Mouse (Mus musculus) hindbrain, postnatal 0 days (tissue): ENCODE measurements around the gene Ssr3. TPM values are rescaled to one million over a fixed set of nuclear protein-coding genes. Genes with fewer than 3 reads are reported as not detected.

Source experiments
- ATAC-seq: fragments of 200-750 bp; cut with Nextera tagmentation; 2 replicates; pipeline ENCODE4 v1.8.0; 2017; ENCODE audit warnings: mild to moderate bottlenecking, moderate TSS enrichment, moderate library complexity
- DNase-seq: peaks from one replicate; pipeline ENCODE4 v3.0.0-alpha.2; 2015; ENCODE audit warnings: low spot score
- H3K27ac ChIP-seq: fragments of 300-500 bp; sonication (generic); 2 replicates; pipeline ENCODE4 v1.5.1; 2014; ENCODE audit warnings: mild to moderate bottlenecking
- H3K27me3 ChIP-seq: fragments of 300-500 bp; sonication (generic); 2 replicates; pipeline ENCODE4 v1.6.1; 2014; ENCODE audit warnings: low read length, mixed read lengths; ENCODE audit not compliant: insufficient read depth
- H3K36me3 ChIP-seq: fragments of 300-500 bp; sonication (generic); 2 replicates; pipeline ENCODE4 v1.6.1; 2014; ENCODE audit warnings: low read length, mixed read lengths; ENCODE audit not compliant: insufficient read depth
- H3K4me1 ChIP-seq: fragments of 300-500 bp; sonication (generic); 2 replicates; pipeline ENCODE4 v1.6.1; 2014; ENCODE audit warnings: antibody characterized with exemption, low read length, mixed read lengths; ENCODE audit not compliant: insufficient read depth
- H3K4me2 ChIP-seq: fragments of 300-500 bp; sonication (generic); 2 replicates; pipeline ENCODE4 v1.6.1; 2014; ENCODE audit warnings: low read depth, mild to moderate bottlenecking, low read length, moderate library complexity, mixed read lengths
- H3K4me3 ChIP-seq: fragments of 300-500 bp; sonication (generic); 2 replicates; pipeline ENCODE4 v1.5.1; 2014; ENCODE audit warnings: low read length
- H3K9ac ChIP-seq: fragments of 300-500 bp; sonication (generic); replicated peaks from 2 replicates; pipeline ENCODE4 v1.6.1; 2014; ENCODE audit warnings: mild to moderate bottlenecking, low read length, moderate library complexity, mixed read lengths
- H3K9me3 ChIP-seq: fragments of 300-500 bp; sonication (generic); 2 replicates; pipeline ENCODE4 v1.6.1; 2016; ENCODE audit warnings: low read length, mixed read lengths
- CTCF ChIP-seq: IDR thresholded peaks from 2 replicates; pipeline ENCODE4 v1.5.1; 2016; ENCODE audit warnings: antibody characterized with exemption, control low read depth, low read depth
- WGBS: fragments of 180-500 bp; shearing (Covaris S2); extraction: QIAGEN DNeasy Blood & Tissue Kit; methylation state at CpG from one replicate; pipeline ENCODE4 v1.1.7; 2014; 5-methylcytosine and 5-hydroxymethylcytosine counted together
- polyA plus RNA-seq: library from polyadenylated mRNA; unstranded; fragments of >200 nt; fragmentation: Nextera tagmentation; extraction: Ambion mirVana; gene quantifications from 2 replicates; pipeline ENCODE4 v1.2.1, GENCODE M21; 2015
- total RNA-seq: library from RNA; depleted of rRNA; stranded (reverse); fragments of >200 nt; gene quantifications from 2 replicates; pipeline ENCODE4 v1.2.3, GENCODE M21; 2014

The Ssr3 gene
- total and polyA plus RNA-seq, 2 experiments from 2014 or later: 136 to 154 TPM

DNA sequence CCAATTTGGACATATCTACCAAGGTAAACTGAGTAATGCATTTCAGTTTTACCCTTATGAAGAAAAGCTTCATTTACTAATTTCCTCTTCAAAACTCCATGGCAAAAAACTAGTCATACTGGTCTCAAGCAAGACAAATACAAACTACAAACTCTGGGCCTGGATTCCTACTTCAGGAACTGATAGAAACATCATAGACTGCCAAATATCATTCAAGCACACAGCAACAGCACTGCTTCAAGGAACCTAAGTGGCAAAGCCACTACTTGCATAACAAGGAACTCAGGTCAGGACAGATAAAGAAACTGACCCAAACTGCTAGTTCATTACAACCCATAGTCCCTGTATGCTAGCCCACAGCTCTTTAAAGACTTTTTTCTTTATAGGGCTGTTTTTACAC, 13.7 kb downstream of the Ssr3 start:
- H3K36me3 ChIP-seq: peaks cover 33% of the 10 kb centered on the region; the same call in 1 of the 2 replicates
- DNase-seq: no peak
- H3K9me3 ChIP-seq: no peaks in the 10 kb centered on the region
- no peak for ATAC-seq
- H3K9ac ChIP-seq: no peak overlapping the region
- TF ChIP-seq CTCF: no peak
- H3K27ac ChIP-seq: no peak overlapping the region
- no peak overlapping the region for H3K4me2 ChIP-seq
- no peaks in the 10 kb centered on the region for H3K27me3 ChIP-seq
- no peak overlapping the region for H3K4me3 ChIP-seq
- H3K4me1 ChIP-seq: no peaks in the 10 kb centered on the region

DNA sequence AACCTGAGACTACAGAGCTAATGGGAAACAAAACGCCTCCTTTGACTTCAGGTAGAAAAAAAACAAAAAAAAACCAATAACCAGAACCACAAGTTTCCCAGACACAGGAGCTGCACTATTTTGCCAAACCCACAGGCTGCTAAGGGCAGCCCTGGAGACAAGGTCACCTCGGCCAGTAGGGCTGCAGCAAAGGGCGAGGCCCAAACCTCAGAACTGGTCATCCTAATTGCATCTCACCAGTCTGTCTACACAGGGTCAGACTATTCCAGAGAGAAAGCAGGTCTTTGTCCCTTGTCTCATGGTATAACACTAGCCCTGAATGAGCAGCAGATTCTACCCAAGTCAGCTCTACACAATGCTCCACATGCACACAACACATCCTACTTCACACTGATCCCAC, 17.7 kb downstream of the Ssr3 start:
- Histone ChIP-seq H3K36me3 (peaks cover 29% of the 10 kb centered on the region; the same call in 1 of the 2 replicates), H3K27me3 (no peaks in the 10 kb centered on the region), H3K4me3 (no peak overlapping the region), H3K27ac (no peak overlapping the region), H3K9ac (no peak overlapping the region), H3K4me1 (no peaks in the 10 kb centered on the region), H3K9me3 (no peaks in the 10 kb centered on the region), H3K4me2 (no peak overlapping the region)
- TF ChIP-seq CTCF: no peak
- DNase-seq (no peak), ATAC-seq (no peak)
- WGBS: 84% methylated on average over 3 of the region's 3 CpGs

DNA sequence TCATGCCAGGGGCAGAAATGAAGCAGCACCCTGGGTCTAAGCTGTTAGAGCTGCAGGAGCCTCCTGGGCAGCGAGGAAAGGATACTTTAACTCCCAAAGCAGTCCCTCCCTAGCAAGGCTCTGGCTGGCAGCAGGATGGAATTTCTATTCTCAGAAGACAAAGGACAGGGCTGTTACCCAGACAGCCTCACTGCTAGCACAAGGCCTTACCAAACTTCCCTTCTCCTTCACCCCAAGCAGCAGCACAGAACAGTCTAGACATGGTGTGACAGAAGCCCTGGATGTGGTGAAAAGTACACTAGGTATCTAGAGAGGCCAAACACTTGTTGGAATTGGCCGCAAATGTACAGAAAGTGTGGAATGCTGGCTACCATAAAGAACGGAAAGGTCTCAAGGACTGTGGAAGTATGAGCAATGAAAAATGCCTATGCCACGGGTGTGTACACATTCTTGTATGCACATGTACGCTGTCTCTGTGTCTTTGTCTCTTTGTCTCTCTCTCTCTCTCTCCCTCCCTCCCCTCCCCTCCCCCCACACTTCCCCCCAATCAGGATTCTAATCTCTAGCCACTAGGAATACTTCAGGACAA, 18.7 kb downstream of the Ssr3 start:
- no peak for DNase-seq
- Histone ChIP-seq H3K4me2 (no peak overlapping the region), H3K27ac (no peak overlapping the region), H3K9me3 (no peaks in the 10 kb centered on the region), H3K4me3 (no peak overlapping the region), H3K9ac (no peak overlapping the region), H3K27me3 (no peaks in the 10 kb centered on the region), H3K36me3 (peaks cover 22% of the 10 kb centered on the region; the same call in 1 of the 2 replicates), H3K4me1 (no peaks in the 10 kb centered on the region)
- TF ChIP-seq CTCF: no peak
- 70% methylated on average over 5 of the region's 5 CpGs for WGBS
- no peak for ATAC-seq

DNA sequence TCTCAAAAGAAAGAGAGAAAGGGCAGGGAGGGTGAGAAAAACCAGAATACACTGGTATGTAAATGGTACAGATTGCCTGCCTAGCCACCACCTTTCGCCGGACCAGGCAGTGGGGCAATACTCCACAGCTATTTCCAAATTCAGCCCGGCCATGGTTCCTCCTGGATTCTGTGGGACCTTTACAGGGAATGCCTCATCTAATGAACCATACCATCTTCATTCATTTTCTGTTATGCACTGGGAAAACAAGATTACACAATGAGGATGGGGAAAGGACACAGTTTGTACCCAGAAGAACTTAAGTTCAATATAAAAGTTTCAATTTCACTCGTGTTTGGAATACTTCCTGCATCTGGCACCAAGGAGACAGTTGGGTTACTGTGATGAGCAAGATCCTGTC, 19.9 kb downstream of the Ssr3 start:
- Histone ChIP-seq H3K36me3 (peaks cover 17% of the 10 kb centered on the region; the same call in 1 of the 2 replicates), H3K4me1 (no peaks in the 10 kb centered on the region), H3K4me3 (no peak overlapping the region), H3K9ac (no peak overlapping the region), H3K27ac (no peak overlapping the region), H3K9me3 (no peaks in the 10 kb centered on the region), H3K4me2 (no peak overlapping the region), H3K27me3 (no peaks in the 10 kb centered on the region)
- no peak for TF ChIP-seq CTCF
- 93% methylated on average over 4 of the region's 4 CpGs for WGBS
- DNase-seq (no peak), ATAC-seq (no peak)

DNA sequence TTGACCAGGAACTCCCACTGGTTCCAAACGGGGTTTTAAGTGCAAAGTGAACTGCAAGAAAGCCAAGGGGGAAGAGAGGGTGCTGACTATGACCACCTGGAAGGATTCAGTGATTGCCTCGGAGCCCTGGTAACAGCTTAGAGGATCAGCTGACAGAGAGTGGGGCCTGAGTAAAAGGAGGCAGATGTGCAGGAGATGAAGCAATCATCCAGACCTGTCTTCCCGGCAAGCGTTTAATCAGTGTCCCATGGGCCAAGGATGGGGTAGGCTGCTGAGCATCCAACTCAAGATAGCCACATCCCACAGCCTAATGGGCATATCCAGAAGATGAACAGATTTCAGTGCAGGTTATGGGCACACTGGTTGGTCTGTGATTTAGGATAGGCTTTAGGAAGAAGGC, 24.5 kb downstream of the Ssr3 start:
- Histone ChIP-seq H3K36me3 (peaks cover 12% of the 10 kb centered on the region; the same call in 1 of the 2 replicates), H3K27me3 (no peaks in the 10 kb centered on the region), H3K4me3 (no peak overlapping the region), H3K9me3 (no peaks in the 10 kb centered on the region), H3K4me1 (no peaks in the 10 kb centered on the region), H3K4me2 (no peak overlapping the region), H3K27ac (no peak overlapping the region), H3K9ac (no peak overlapping the region)
- TF ChIP-seq CTCF: no peak
- 54% methylated on average over 4 of the region's 4 CpGs for WGBS
- no peak for ATAC-seq
- no peak for DNase-seq

DNA sequence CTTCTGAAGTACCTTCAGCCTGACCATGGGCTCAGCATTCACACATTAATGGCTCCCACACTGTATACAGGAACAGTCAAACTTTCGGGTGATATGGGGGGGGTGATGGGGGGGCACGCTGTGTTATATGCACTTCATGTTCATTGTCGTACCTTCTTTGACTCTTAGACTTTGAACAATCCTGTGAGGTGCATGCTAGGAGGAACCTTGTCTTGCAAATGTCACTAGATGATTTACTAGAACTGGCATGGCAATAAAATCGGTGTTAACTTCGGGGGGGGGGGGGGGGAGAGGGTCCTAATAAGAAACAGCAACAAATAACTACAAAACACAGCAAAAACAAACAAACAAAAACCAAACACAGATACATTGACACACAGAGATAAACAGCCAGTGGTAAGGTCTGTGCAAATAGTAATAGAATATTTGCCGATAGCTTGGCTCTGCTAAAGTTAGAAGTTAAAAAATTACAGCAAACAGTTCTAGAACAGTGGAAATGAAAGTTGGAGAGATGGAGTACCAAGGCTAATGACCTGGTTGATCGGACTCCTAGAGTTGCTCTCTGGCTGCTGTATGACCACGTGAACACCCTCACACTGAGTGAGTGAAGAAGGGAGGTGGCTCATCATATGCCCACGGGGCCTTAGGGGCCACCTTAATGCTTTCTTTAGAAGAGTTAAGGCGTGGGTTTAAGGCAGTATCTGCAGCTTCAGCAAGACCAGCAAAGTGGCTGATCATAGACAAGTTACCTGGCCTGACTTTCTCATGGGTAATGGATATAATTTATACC, 26.3 kb downstream of the Ssr3 start:
- H3K4me3 ChIP-seq: no peak overlapping the region
- ATAC-seq (no peak), DNase-seq (no peak)
- no peaks in the 10 kb centered on the region for H3K9me3 ChIP-seq
- no peaks in the 10 kb centered on the region; the same call in 1 of the 2 replicates for H3K36me3 ChIP-seq
- H3K9ac ChIP-seq: no peak overlapping the region
- TF ChIP-seq CTCF: no peak
- H3K4me2 ChIP-seq: no peak overlapping the region
- H3K4me1 ChIP-seq: no peaks in the 10 kb centered on the region
- no peak overlapping the region for H3K27ac ChIP-seq
- WGBS: 90% methylated on average over 10 of the region's 10 CpGs
- no peaks in the 10 kb centered on the region for H3K27me3 ChIP-seq

DNA sequence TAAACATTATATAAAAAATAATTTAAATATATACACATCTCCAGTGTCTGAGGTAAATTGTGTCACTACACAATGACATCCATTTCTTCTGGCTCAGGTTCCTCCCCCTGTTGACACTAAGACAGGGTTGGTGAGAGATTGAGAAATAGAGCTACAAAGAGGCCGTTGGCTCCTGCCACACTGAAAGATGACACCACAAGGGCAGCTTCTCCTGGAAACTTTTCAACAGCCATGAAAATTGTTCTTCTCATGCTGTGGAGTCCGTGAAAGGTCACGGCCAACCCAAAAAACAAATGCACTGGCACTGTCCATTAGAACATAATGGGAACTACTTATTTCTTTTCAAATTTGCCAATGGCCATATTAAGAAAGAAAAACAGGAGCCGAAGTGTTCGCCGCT, 27.2 kb downstream of the Ssr3 start:
- H3K4me3 ChIP-seq: no peak overlapping the region
- DNase-seq (no peak), ATAC-seq (no peak)
- H3K9me3 ChIP-seq: no peaks in the 10 kb centered on the region
- 55% methylated on average over 6 of the region's 6 CpGs for WGBS
- H3K9ac ChIP-seq: no peak overlapping the region
- no peaks in the 10 kb centered on the region for H3K4me1 ChIP-seq
- H3K27me3 ChIP-seq: no peaks in the 10 kb centered on the region
- H3K36me3 ChIP-seq: no peaks in the 10 kb centered on the region; the same call in 1 of the 2 replicates
- H3K4me2 ChIP-seq: no peak overlapping the region
- no peak for TF ChIP-seq CTCF
- no peak overlapping the region for H3K27ac ChIP-seq
